Mouse (Mus musculus) lung, postnatal 0 days (tissue): Measurements from ENCODE around the gene Laptm4a.

Experiments
- CTCF ChIP-seq: IDR thresholded peaks from 2 replicates; pipeline ENCODE4 v1.5.1; 2016; ENCODE audit warnings: antibody characterized with exemption, mild to moderate bottlenecking
- EP300 ChIP-seq: IDR thresholded peaks from 2 replicates; pipeline ENCODE4 v1.6.1; 2016; ENCODE audit warnings: antibody characterized with exemption, mild to moderate bottlenecking, control low read depth

GRCm38 (mm10) chr12:8882376-8882775, 39.1 kb upstream of the Laptm4a start:
- TF ChIP-seq EP300 (no peak), CTCF (no peak)
